Comparison of ENCODE assay signal across 11 mouse cellular contexts in the genomic region with DNA sequence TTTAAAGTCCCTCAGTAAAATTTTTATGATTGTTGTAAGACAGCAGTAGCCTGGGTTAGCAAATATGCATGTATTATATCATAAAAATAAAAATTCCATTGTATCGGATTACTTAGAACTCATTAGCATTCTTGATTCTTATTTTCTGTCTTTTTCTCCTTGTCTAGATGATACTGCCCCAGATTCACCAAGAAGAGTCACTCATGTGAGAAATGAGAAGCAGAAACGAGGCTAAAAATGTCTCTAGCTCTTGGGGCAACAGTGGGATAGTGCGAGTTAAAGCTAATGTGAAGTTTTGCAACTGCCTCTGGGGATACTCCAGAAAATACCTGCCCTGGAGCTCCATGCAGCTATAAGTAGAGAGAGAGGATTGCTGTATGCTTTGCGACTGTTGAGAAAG.
"Had no signal": no experiment of that assay in that cellular context is flagged by ENCODE, and none has a peak within 500 bp of the region (broad histone marks: within the 10 kb centered on the region; RNA-seq: fewer than 3 reads in every experiment).

No protein-coding gene starts in this region.

- DNase-seq: gastrocnemius, adult 2 months; gastrocnemius, postnatal 10 days; gastrocnemius, postnatal 25 days; heart, adult 18-20 months; heart, postnatal 14 days; heart, postnatal 36 days; kidney, adult 11 months; kidney, adult 2 months; kidney, adult 9 months; kidney, postnatal 14 days; kidney, postnatal 36 days had no signal
